Mouse (Mus musculus) CD4-positive, CD25-positive, alpha-beta regulatory T cell, adult 2 months (primary cell): Measurements from ENCODE around the gene Prtn3.

Source experiments
- DNase-seq: peaks from one replicate; pipeline ENCODE4 v3.0.0-alpha.2; 2012; ENCODE audit warnings: low read depth, low spot score

Gene Prtn3

GRCm38 (mm10) chr10:79908167-79909091 is 34.2 kb downstream of the Prtn3 start, which contains the start of gene Med16:
Gene Med16 (minus strand): TSS chr10:79908923.
- DNase-seq: peak; percentile 98

GRCm38 (mm10) chr10:79909092-79909922 is 35.0 kb downstream of the Prtn3 start:
- no peak for DNase-seq

GRCm38 (mm10) chr10:79910556-79910955 is 36.3 kb downstream of the Prtn3 start, which contains the start of gene Gm26602:
Gene Gm26602 (plus strand): TSS chr10:79910856.
- no peak for DNase-seq

GRCm38 (mm10) chr10:79912412-79912811 is 38.1 kb downstream of the Prtn3 start:
- DNase-seq: no peak

- no peak for DNase-seq
Measured at GRCm38 (mm10) chr10:79914131-79914947, 40.1 kb downstream of the Prtn3 start.

- DNase-seq: no peak
Measured at GRCm38 (mm10) chr10:79914948-79915596, 40.8 kb downstream of the Prtn3 start.

- no peak for DNase-seq
Measured at GRCm38 (mm10) chr10:79916081-79916480, 41.8 kb downstream of the Prtn3 start.

- peak; percentile 86 for DNase-seq
Measured at GRCm38 (mm10) chr10:79916808-79917531, 42.7 kb downstream of the Prtn3 start, which contains the start of gene Kiss1r. Gene Kiss1r (plus strand): TSS chr10:79916971.

GRCm38 (mm10) chr10:79917532-79918100 is 43.3 kb downstream of the Prtn3 start:
- no peak for DNase-seq

- no peak for DNase-seq
Measured at GRCm38 (mm10) chr10:79918231-79919078, 44.2 kb downstream of the Prtn3 start.

GRCm38 (mm10) chr10:79919251-79919849 is 45.1 kb downstream of the Prtn3 start:
- DNase-seq: peak; percentile 59

- DNase-seq: no peak
Measured at GRCm38 (mm10) chr10:79920056-79920890, 46.0 kb downstream of the Prtn3 start.

- DNase-seq: no peak
Measured at GRCm38 (mm10) chr10:79920958-79921535, 46.8 kb downstream of the Prtn3 start, which contains the start of gene R3hdm4. Gene R3hdm4 (minus strand): TSS chr10:79921208.

- no peak for DNase-seq
Measured at GRCm38 (mm10) chr10:79921572-79921971, 47.3 kb downstream of the Prtn3 start.

GRCm38 (mm10) chr10:79924998-79925784 is 50.9 kb downstream of the Prtn3 start:
- DNase-seq: peak; percentile 95
